Mouse (Mus musculus) bone marrow, adult 2 months (tissue): ENCODE results near the gene Neurl2.

ENCODE experiments used
- CTCF ChIP-seq: fragments of 200-500 bp; IDR thresholded peaks from 2 replicates; pipeline ENCODE4 v1.5.1; 2011; ENCODE audit warnings: low read length, control low read depth; ENCODE audit not compliant: control insufficient read depth, insufficient read depth
- POLR2A ChIP-seq: fragments of 200-500 bp; IDR thresholded peaks from 2 replicates; pipeline ENCODE4 v1.6.1; 2011; ENCODE audit warnings: low read depth, mild to moderate bottlenecking, control low read depth, low read length, borderline replicate concordance; ENCODE audit not compliant: control insufficient read depth

GRCm38 (mm10) chr2:164861094-164861493 lies 27.8 kb upstream of the Neurl2 start:
- no peak for TF ChIP-seq POLR2A
- no peak for TF ChIP-seq CTCF
